Mouse (Mus musculus) E14TG2a.4 (cell line): ENCODE measurements around the gene Olfr639.

Source experiments
- H3K27me3 ChIP-seq: 2 replicates; pipeline ENCODE4 v1.6.1; 2014; ENCODE audit warnings: low read length, control low read depth; ENCODE audit not compliant: insufficient read depth
- H3K36me3 ChIP-seq: 2 replicates; pipeline ENCODE4 v1.6.1; 2014; ENCODE audit warnings: low read length, control low read depth; ENCODE audit not compliant: insufficient read depth
- H3K4me1 ChIP-seq: replicated peaks from 2 replicates; pipeline ENCODE4 v1.6.1; 2014; ENCODE audit warnings: low read depth, low read length, control low read depth
- H3K4me3 ChIP-seq: replicated peaks from 2 replicates; pipeline ENCODE4 v1.5.1; 2014; ENCODE audit warnings: mild to moderate bottlenecking, low read length
- H3K9me3 ChIP-seq: 2 replicates; pipeline ENCODE4 v1.6.1; 2014; ENCODE audit warnings: low read length, control low read depth
- CTCF ChIP-seq: conservative IDR thresholded peaks from 2 replicates; pipeline ENCODE4 v1.5.1; 2014; ENCODE audit warnings: low read length
- NANOG ChIP-seq: IDR thresholded peaks from 2 replicates; pipeline ENCODE4 v1.6.1; 2014; ENCODE audit warnings: borderline replicate concordance, low read length, mixed read lengths
- POU5F1 ChIP-seq: IDR thresholded peaks from 2 replicates; pipeline ENCODE4 v1.6.1; 2014; ENCODE audit warnings: low read length, borderline replicate concordance

The Olfr639 gene

DNA sequence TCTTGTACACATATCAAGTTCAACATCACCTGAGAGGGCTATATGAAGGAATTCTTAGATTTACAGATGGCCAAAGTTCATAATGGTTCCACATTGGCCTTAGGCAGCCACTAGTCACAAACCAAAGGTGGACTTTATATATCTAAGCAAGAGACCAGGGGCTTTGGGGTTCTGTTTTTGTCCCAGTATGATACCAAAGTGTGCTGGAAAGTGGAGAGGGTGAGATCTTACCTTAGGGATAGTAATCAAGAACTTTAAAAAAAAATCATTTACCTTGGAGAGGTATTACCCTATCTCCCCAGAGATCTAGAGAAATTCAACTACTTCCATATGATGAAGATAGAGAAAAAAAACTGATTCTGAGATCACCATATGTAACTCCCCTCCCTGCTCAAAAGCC, at the start of gene Olfr639:
Gene Olfr639 (minus strand): TSS at position 101 of the 400 bp plus-strand sequence.
- no peak within 1 kb of the TSS for H3K4me3 ChIP-seq
- TF ChIP-seq CTCF (no peak), POU5F1 (no peak), NANOG (no peak)
- no peaks in the 10 kb centered on the region for H3K9me3 ChIP-seq
- no peaks in the 10 kb centered on the region for H3K27me3 ChIP-seq
- no peaks in the 10 kb centered on the region for H3K4me1 ChIP-seq
- no peaks in the 10 kb centered on the region for H3K36me3 ChIP-seq

DNA sequence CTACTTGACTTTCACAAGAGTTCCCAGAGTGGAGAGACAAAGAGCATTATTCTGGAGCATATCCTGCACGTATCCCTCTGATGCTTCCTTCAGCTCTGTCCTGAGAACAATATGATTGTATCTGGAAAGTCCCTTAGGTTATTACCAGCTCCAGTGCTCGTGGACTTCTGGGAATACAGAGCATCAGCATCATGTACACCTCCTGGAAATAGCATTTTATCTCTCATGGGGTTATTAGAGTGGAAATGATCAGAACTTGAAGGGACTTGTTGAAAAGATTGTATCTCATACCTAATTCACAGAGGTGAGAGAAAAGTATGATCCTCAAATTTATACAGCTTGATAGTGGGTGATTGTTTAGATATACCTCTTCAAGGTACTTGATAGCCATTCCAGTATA, 44.2 kb upstream of the Olfr639 start, which contains the start of gene 4930516K23Rik:
Gene 4930516K23Rik (minus strand): TSS at position 101 of the 400 bp plus-strand sequence.
- Histone ChIP-seq H3K9me3 (no peaks in the 10 kb centered on the region), H3K27me3 (no peaks in the 10 kb centered on the region), H3K36me3 (no peaks in the 10 kb centered on the region), H3K4me1 (no peaks in the 10 kb centered on the region), H3K4me3 (no peak within 1 kb of the TSS)
- TF ChIP-seq POU5F1 (no peak), NANOG (no peak), CTCF (no peak)

DNA sequence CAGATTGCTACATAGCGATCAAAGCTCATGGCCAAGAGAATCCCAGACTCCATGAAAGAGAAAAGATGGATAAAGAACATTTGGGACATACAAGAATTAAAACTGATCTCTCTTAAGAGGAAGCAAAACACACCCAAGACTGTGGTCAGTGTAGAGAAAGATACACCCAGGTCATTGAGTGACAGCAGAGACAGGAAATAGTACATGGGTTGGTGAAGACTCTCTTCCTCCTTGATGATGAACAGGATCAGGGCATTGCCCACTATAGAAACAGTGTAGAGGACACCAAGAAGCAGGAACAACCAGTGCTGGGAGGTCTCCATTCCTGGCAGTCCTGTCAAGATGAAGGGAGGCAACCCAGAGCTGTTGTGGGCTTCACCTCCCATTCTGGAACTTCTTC, 42.1 kb upstream of the Olfr639 start:
- no peak for TF ChIP-seq POU5F1
- no peak for TF ChIP-seq NANOG
- no peak for TF ChIP-seq CTCF
- Histone ChIP-seq H3K4me3 (no peak overlapping the region), H3K4me1 (no peaks in the 10 kb centered on the region), H3K36me3 (no peaks in the 10 kb centered on the region), H3K27me3 (no peaks in the 10 kb centered on the region), H3K9me3 (no peaks in the 10 kb centered on the region)

DNA sequence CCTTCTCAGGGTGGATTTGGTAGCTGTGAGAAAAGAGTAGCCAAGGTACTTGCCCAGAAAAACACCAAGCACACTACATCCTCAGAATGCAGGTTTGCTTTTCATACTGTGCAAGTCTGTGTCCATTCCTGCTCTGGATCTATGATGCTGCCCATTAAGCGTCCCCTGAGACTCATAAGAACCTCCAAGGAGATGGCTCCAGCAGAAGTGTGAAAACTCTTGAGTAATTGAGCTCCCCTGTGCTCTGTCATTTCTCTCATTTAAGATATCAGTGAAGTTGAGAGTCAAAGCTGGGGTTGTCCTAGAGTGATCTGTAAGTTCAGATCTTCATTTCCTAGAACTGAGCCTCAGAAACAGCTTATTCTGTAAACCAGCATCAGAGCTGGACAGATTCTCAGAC, 35.5 kb upstream of the Olfr639 start, which contains the start of gene Olfr642:
Gene Olfr642 (minus strand): TSS at position 101 of the 400 bp plus-strand sequence.
- TF ChIP-seq CTCF: no peak
- no peaks in the 10 kb centered on the region for H3K36me3 ChIP-seq

DNA sequence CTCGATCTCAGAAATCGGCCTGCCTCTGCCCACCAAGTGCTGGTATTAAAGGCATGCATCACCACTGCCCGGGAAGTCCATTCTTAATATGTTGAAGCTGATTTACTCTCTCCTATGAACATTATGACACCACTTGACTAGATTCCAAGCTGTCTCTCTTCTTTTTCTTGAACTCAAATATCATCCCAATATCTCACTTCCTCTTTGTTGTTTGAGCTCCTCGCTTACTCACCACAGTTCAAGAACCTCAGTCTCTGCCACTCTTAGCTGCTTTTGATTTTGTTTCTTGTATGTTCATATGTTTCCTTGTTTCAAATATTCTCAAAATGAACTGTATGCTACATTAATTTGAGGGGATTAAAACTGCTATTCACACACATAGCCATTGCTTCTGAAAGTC, 33.6 kb upstream of the Olfr639 start:
- H3K9me3 ChIP-seq: no peaks in the 10 kb centered on the region
- TF ChIP-seq POU5F1 (no peak), CTCF (no peak), NANOG (no peak)
- no peak overlapping the region for H3K4me3 ChIP-seq
- no peaks in the 10 kb centered on the region for H3K36me3 ChIP-seq
- H3K4me1 ChIP-seq: no peaks in the 10 kb centered on the region
- no peaks in the 10 kb centered on the region for H3K27me3 ChIP-seq

More for the DNA sequence above, 35.5 kb upstream of the Olfr639 start, which contains the start of gene Olfr642:
- Histone ChIP-seq H3K27me3 (no peaks in the 10 kb centered on the region), H3K9me3 (no peaks in the 10 kb centered on the region), H3K4me3 (no peak within 1 kb of the TSS), H3K4me1 (no peaks in the 10 kb centered on the region)

DNA sequence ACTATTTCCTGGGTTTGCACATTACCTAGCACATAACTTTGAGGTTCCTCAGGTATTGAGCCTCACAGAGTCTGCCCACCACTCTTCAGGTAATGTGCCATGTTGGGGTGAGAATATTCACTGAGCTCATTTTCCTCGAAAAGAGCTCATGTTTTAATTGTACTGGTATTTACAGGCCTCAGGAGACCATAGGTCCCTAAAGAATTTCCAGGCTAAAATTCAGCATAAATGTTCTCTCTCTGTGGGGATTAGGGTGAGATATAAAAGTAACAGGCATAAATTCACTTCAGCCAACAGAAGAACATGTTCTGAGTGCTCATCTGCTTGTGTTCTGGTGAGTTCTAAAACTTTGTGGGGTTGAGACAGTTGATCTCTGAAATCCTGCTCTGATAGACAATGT, 18.0 kb upstream of the Olfr639 start, which contains the start of gene Olfr641:
Gene Olfr641 (plus strand): TSS at position 301 of the 400 bp plus-strand sequence.
- H3K4me3 ChIP-seq: no peak within 1 kb of the TSS; the same call in 1 of the 2 replicates
- no peaks in the 10 kb centered on the region for H3K4me1 ChIP-seq
- no peaks in the 10 kb centered on the region for H3K36me3 ChIP-seq
- TF ChIP-seq CTCF (no peak), NANOG (no peak), POU5F1 (no peak)
- H3K27me3 ChIP-seq: 0 out of 2 replicates have a peak, but pooled peaks cover 3% of the 10 kb centered on the region
- H3K9me3 ChIP-seq: peaks cover 5% of the 10 kb centered on the region

DNA sequence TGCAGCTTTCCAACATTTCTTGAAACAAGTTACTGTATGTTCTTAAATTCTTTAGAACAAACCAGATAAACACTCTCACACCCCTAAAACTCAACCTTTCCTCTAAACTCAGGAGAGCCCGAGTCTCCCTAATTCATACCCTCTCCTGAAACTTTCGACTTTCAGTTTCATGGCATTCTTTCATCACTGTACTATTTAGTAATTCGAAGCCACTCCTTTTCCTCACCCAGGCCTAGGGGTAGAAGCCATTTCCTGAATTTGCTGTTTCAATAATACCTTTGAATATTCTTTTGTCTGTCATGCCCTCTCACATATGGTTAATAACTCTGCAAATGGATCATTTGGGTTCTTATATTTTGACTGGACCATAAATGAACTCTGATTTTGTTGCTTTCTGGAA, 9.9 kb upstream of the Olfr639 start:
- TF ChIP-seq CTCF: no peak
- TF ChIP-seq NANOG: no peak
- no peak for TF ChIP-seq POU5F1
- Histone ChIP-seq H3K4me3 (no peak overlapping the region), H3K27me3 (no peaks in the 10 kb centered on the region), H3K9me3 (no peaks in the 10 kb centered on the region), H3K4me1 (no peaks in the 10 kb centered on the region), H3K36me3 (no peaks in the 10 kb centered on the region)

DNA sequence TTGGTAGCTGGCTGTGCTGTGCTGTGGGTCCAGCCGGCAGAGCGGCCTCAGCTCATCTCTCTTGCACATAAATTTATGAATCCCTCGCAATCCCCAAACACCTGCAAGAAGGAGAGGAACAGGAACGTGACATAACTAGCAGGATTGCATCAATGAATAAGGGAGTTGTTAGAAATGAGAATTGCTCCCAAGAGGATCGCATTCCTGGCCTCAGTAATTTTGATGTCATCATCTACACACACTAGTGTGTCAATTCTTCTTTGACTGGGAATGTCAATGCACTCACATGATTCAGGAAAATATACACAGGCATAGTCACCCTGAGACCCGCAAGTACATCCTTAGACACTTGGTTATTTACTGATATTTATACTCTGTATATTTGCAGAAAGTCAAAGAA, 8.4 kb upstream of the Olfr639 start, which contains the start of gene Olfr640:
Gene Olfr640 (minus strand): TSS at position 101 of the 400 bp plus-strand sequence.
- Histone ChIP-seq H3K36me3 (no peaks in the 10 kb centered on the region), H3K4me1 (no peaks in the 10 kb centered on the region), H3K9me3 (no peaks in the 10 kb centered on the region), H3K4me3 (no peak within 1 kb of the TSS), H3K27me3 (no peaks in the 10 kb centered on the region)
- TF ChIP-seq CTCF: no peak
- TF ChIP-seq NANOG: no peak
- TF ChIP-seq POU5F1: no peak

DNA sequence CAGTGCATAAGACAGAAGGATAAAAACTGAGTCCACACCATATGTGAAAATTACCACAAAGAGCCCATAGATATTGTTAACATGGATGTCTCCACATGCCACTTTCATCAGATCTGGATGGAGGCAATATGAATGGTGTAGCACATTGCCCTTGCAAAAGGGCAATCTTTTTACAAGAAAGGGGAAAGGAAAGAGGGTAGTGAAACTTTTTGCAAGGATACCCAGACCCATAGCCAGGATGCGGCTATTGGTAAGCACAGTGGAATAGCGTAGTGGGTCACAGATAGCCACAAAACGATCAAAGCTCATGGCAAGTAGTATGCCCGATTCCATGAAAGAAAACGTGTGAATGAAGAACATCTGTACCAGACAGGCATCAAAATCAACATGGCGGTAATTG, 4.5 kb upstream of the Olfr639 start:
- no peaks in the 10 kb centered on the region for H3K36me3 ChIP-seq
- no peak overlapping the region for H3K4me3 ChIP-seq
- no peak for TF ChIP-seq CTCF
- no peak for TF ChIP-seq NANOG
- TF ChIP-seq POU5F1: no peak
- no peaks in the 10 kb centered on the region for H3K9me3 ChIP-seq
- H3K27me3 ChIP-seq: no peaks in the 10 kb centered on the region
- H3K4me1 ChIP-seq: no peaks in the 10 kb centered on the region
